Mouse (Mus musculus): Measurements from ENCODE around the gene Hoxd8.

Hoxd8 gene

DNA sequence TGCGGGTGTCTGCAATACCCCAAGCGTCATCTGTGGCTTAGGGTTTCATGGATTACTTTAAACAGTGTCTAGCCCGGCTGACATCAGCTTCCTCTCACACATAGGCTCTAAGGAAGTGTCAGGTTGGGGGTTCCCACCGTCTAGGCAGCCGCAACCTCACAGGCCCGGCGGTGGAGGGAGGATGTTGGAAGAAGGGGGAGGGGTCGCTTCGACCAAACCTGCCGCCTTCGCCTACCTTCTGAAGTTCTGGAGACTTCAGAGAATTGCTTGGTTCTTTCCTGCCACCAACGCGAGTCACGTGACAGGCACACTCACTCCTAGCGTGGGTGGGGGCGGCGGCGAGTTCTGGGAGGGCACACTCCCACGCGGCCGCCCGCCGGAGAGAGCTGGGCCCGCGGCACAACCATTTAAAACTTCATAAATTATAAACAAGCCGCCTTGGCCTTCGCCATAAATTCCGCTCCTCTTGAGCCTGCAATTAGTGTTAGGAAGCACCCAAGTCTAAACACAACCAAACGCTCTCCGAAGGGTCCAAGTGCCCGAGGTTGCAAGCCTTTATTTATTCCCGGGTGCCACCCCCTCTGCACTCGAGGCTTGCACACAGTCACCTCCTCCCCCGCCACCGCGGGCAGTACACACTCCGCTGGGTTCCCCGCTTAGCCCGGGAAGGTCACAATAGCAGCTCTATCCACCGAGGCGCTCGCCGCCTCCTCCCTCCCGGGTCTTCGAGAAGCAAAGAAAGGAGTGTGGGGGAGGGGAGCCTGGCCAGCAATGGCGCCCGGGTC lies 45.1 kb downstream of the Hoxd8 start:
- DNase-seq (ENCODE audit: low spot score in 2 of 2), result no peak

DNA sequence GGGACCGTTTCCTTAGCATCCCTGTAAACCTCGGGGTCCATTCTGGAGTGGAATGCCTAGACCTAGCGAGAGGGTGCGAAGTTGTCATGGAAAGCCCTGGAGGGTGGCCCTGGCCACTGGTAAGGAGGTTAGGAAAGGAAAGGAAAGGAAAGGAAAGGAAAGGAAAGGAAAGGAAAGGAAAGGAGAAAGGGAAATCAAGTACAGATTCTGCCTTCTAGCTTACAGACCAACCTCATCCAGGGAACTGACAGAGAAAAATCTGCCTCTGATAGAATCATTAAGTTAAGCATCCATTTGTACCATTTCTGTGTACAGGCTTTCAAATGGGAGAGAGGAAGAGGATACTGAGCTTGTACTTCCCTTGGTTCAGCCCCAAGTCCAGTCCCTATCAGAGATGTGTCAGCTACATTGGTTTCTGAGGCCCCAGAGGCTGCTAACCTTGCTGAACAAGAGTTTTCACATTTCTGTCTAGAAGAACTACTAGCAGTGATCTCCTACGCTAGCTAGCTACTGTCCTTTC lies 46.4 kb downstream of the Hoxd8 start:
- DNase-seq (ENCODE audit: low spot score in 2 of 2), result no peak

GRCm38 (mm10) chr2:74751861-74752260 lies 47.4 kb downstream of the Hoxd8 start:
- DNase-seq (ENCODE audit: low spot score in 2 of 2), result no peak

- DNase-seq (ENCODE audit: low spot score in 2 of 2), result no peak
Observed at GRCm38 (mm10) chr2:74752431-74753174, 48.2 kb downstream of the Hoxd8 start.

GRCm38 (mm10) chr2:74753175-74753523 lies 48.7 kb downstream of the Hoxd8 start:
- DNase-seq (ENCODE audit: low spot score in 2 of 2), result no peak

- DNase-seq (ENCODE audit: low spot score in 2 of 2), result no peak
Observed at GRCm38 (mm10) chr2:74753711-74754110, 49.3 kb downstream of the Hoxd8 start.
